Mouse (Mus musculus) cortical plate, adult 2 months (tissue): ENCODE measurements at regions not wholly inside any gene's neighbourhood (a gene's known extent, or its start where the extent isn't known, plus 50 kb on each side); places are given as distances from the start of the nearest gene placed in this dataset.

Experiments used
- CTCF ChIP-seq: fragments of 200-500 bp; IDR thresholded peaks from 2 replicates; pipeline ENCODE4 v1.5.1; 2011; ENCODE audit warnings: mild to moderate bottlenecking, control low read depth, low read length; ENCODE audit not compliant: insufficient read depth; ENCODE audit errors: extremely low read depth
- POLR2A ChIP-seq: fragments of 200-500 bp; IDR thresholded peaks from 2 replicates; pipeline ENCODE4 v1.6.1; 2011; ENCODE audit warnings: mild to moderate bottlenecking, low read length, control low read depth; ENCODE audit not compliant: insufficient read depth; ENCODE audit errors: extremely low read depth

DNA sequence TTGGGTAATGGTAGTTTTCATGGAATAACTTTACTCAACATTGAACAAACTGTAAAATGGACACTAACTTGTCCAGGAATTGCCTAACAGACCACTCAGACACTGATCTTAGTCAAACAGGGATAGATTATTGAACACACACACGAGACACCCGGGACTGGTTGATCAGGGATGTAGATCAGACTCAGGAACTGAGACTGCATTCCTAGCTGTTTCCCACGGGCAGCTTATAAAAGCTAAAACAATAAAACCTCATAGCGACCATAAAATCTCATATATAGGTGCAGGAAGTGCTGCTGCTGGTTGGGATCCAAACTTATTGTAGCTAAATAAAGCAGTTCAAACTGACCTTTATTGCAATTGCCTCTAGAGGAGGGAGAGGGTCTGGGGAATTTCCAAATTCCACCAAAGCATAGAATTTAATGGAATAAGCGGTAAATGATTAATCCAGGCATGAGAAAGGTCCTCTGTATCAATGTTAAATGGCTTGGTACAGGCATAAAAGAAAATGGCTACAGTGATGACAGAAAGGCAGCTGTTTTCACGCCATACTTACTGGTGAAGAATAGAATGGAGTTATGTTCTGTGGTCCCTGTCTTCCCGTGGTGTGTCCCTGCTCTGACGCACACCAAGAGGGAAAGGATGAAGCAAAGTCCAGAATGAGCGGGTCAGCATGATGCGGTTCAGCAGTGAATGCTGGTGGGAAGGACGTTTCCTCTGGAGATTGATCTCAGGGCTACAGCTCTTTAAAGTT lies 627.6 kb downstream of the Tecrl start:
- TF ChIP-seq CTCF: no peak
- no peak for TF ChIP-seq POLR2A
